Mouse (Mus musculus): Measurements from ENCODE around the gene Mob2. TPM values are rescaled to one million over a fixed set of nuclear protein-coding genes. Genes with fewer than 3 reads are reported as not detected.

Mob2 gene
- polyA plus RNA-seq (2012; rRNA removed; ENCODE audit: low replicate concordance), result 30.2 and 35.8 TPM in 2 replicates

DNA sequence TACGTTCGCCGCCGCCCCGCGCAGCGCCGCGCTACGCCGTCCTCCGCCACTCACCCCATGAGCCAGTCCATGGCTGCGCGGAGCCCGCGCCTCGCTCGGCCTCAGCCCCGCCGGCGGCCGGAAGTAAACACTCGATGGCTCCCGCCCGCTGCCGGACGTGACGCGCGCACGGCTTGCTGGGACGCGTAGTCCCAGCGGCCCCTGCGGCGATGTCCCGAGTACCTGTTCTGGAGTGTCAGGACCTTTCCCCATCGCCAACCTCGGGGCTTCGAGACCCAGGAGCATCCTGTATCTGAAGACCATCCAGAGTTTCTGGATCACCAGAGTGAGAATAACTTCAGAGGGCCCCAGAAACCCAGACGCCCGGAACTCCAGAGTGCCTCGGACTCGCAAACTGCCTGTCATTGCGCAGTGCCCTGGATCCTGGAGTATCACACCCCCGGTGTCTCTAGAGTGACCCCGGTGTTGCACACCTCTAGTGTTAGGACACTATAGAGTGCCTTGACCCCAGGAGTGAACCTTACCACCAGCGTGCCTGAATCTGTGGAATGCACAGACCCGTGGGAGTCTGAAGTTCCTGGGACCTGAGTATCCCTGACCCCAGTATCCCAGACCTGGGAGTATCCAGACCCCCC is at the start of gene Mob2:
Gene Mob2, minus strand, starts transcription at position 135 of the 635 bp plus-strand sequence.

DNA sequence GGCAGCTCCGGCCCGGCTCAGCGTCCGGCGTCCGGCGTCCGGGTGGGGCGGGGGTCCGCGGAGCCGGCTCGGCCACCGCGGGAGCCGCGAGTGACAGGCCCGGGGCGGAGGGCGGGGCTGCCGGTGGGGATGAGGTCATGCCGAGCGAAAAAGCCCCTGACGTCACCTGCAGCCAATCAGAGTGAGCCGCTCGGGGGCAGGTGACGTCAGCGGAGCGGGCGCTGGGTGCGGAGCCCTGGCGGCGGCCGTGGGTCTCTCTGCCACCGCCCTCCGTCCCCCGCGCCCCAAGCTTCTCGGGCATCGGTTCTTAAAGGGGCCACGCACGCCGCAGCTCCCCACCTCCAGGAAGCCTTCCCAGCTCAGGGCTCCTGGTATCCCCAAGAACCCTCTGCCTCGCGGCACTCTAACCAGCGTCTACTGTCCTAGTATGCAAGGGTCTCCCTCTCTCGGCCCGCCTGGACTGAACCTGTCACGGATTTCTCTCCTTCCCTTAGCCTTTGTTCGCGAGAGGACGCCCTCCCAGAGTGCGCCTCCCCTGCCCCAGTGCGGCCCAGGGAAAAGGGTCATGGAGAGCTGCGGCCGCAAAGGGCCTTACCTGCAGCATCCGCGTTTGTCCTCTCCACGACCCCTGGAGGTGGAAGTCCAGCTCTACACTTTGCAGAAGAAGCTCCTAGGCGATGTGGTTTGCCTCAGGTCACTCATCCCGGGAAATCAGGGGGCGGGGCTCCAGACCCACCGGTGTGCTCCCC is 34.5 kb upstream of the Mob2 start, which contains the start of gene Dusp8:
Gene Dusp8, minus strand, starts transcription at position 661 of the 749 bp plus-strand sequence.

Other genes starting within 250 kb of the Mob2 start
- gene Muc5b, start 222.0 kb downstream of the Mob2 start, polyA plus RNA-seq (2012; rRNA removed; ENCODE audit: low replicate concordance), result 1.1 TPM in 1 of 2 replicates, not detected in the other
- gene Tollip, start 142.6 kb downstream of the Mob2 start, polyA plus RNA-seq (2012; rRNA removed; ENCODE audit: low replicate concordance), result 32.7 and 54.7 TPM in 2 replicates
- 0.64 and 4.0 TPM in 2 replicates for gene Brsk2, start 111.3 kb downstream of the Mob2 start, polyA plus RNA-seq (2012; rRNA removed; ENCODE audit: low replicate concordance)
- 11.0 and 11.1 TPM in 2 replicates for gene Dusp8, start 34.8 kb upstream of the Mob2 start, polyA plus RNA-seq (2012; rRNA removed; ENCODE audit: low replicate concordance)
- gene Gm45618, start 59.7 kb upstream of the Mob2 start, polyA plus RNA-seq (2012; rRNA removed; ENCODE audit: low replicate concordance), result not detected in 2 replicates
- not detected in 2 replicates for gene Gm39115, start 75.0 kb upstream of the Mob2 start, polyA plus RNA-seq (2012; rRNA removed; ENCODE audit: low replicate concordance)
- not detected in 2 replicates for gene Gm45337, start 83.5 kb upstream of the Mob2 start, polyA plus RNA-seq (2012; rRNA removed; ENCODE audit: low replicate concordance)
- gene Gm29735, start 96.0 kb upstream of the Mob2 start, polyA plus RNA-seq (2012; rRNA removed; ENCODE audit: low replicate concordance), result 0.33 TPM in 1 of 2 replicates, not detected in the other
- not detected in 2 replicates for gene Gm4553, start 104.7 kb upstream of the Mob2 start, polyA plus RNA-seq (2012; rRNA removed; ENCODE audit: low replicate concordance)
- not detected in 2 replicates for gene Krtap5-2, start 114.9 kb upstream of the Mob2 start, polyA plus RNA-seq (2012; rRNA removed; ENCODE audit: low replicate concordance)
- not detected in 2 replicates for gene Gm10153, start 129.3 kb upstream of the Mob2 start, polyA plus RNA-seq (2012; rRNA removed; ENCODE audit: low replicate concordance)
- gene Krtap5-3, start 140.3 kb upstream of the Mob2 start, polyA plus RNA-seq (2012; rRNA removed; ENCODE audit: low replicate concordance), result 0.14 TPM in 1 of 2 replicates, not detected in the other
- gene Gm7579, start 150.8 kb upstream of the Mob2 start, polyA plus RNA-seq (2012; rRNA removed; ENCODE audit: low replicate concordance), result not detected in 2 replicates
- 2.1 TPM in 1 of 2 replicates, not detected in the other for gene Krtap5-5, start 168.9 kb upstream of the Mob2 start, polyA plus RNA-seq (2012; rRNA removed; ENCODE audit: low replicate concordance)
- not detected in 2 replicates for gene Gm40460, start 180.0 kb upstream of the Mob2 start, polyA plus RNA-seq (2012; rRNA removed; ENCODE audit: low replicate concordance)
- not detected in 2 replicates for gene Gm2431, start 197.3 kb upstream of the Mob2 start, polyA plus RNA-seq (2012; rRNA removed; ENCODE audit: low replicate concordance)
- gene Gm4559, start 213.3 kb upstream of the Mob2 start, polyA plus RNA-seq (2012; rRNA removed; ENCODE audit: low replicate concordance), result not detected in 2 replicates
- gene Krtap5-1, start 236.1 kb upstream of the Mob2 start, polyA plus RNA-seq (2012; rRNA removed; ENCODE audit: low replicate concordance), result not detected in 2 replicates
- gene Krtap5-4, start 242.5 kb upstream of the Mob2 start, polyA plus RNA-seq (2012; rRNA removed; ENCODE audit: low replicate concordance), result not detected in 2 replicates

Data from duodenum, adult 2 months (tissue).